In genomic region chr5:92442914-92443313, GRCm38 (mm10) we compare ENCODE assay signal across 21 mouse cellular contexts. TPM values are rescaled to one million over a fixed set of nuclear protein-coding genes. Genes with fewer than 3 reads are reported as not detected.
DNase-seq lines count a peak whose midpoint lies in the region; ATAC-seq lines count a peak whose summit lies in the region.
"Had no signal": no experiment of that assay in that cellular context is flagged by ENCODE, and none has a peak within 500 bp of the region (broad histone marks: within the 10 kb centered on the region; RNA-seq: fewer than 3 reads in every experiment).

No protein-coding gene starts in this region.

- peaks cover 12% of the 10 kb centered on the region for H3K4me1 ChIP-seq in heart, embryonic 11.5 days (ENCODE audit: control insufficient read depth, insufficient read depth, low read length)
- peaks cover 25% of the 10 kb centered on the region for H3K4me1 ChIP-seq in heart, embryonic 12.5 days (replicated peaks)
- peaks cover 12% of the 10 kb centered on the region for H3K4me1 ChIP-seq in heart, embryonic 16.5 days (ENCODE audit: control insufficient read depth, insufficient read depth, low read length)
- peaks cover 35% of the 10 kb centered on the region for H3K4me1 ChIP-seq in liver, embryonic 13.5 days (replicated peaks)
- no peaks in the 10 kb centered on the region for H3K4me1 ChIP-seq in kidney, embryonic 15.5 days
- H3K4me1 ChIP-seq: forebrain, embryonic 10.5 days; hindbrain, embryonic 12.5 days; limb, embryonic 13.5 days; neural tube, embryonic 15.5 days had no signal

- no peaks in the 10 kb centered on the region for H3K9me3 ChIP-seq in heart, embryonic 11.5 days (replicated peaks; ENCODE audit: control insufficient read depth, low read length)
- no peaks in the 10 kb centered on the region for H3K9me3 ChIP-seq in heart, embryonic 12.5 days (replicated peaks)
- H3K9me3 ChIP-seq in heart, embryonic 16.5 days (replicated peaks; ENCODE audit: control insufficient read depth, low read length), result no peaks in the 10 kb centered on the region
- no peaks in the 10 kb centered on the region for H3K9me3 ChIP-seq in liver, embryonic 13.5 days (replicated peaks)
- H3K9me3 ChIP-seq in kidney, embryonic 15.5 days (replicated peaks), result no peaks in the 10 kb centered on the region
- H3K9me3 ChIP-seq: forebrain, embryonic 10.5 days; hindbrain, embryonic 12.5 days; limb, embryonic 13.5 days; neural tube, embryonic 15.5 days had no signal

- H3K27ac ChIP-seq in heart, embryonic 11.5 days (ENCODE audit: low read depth, low read length), result peak overlapping the region; percentile 70
- H3K27ac ChIP-seq in heart, embryonic 12.5 days (ENCODE audit: poor library complexity, severe bottlenecking), result peak overlapping the region; percentile 79
- H3K27ac ChIP-seq in heart, embryonic 16.5 days (ENCODE audit: low read length), result peak overlapping the region; percentile 81
- H3K27ac ChIP-seq in liver, embryonic 13.5 days, result peak overlapping the region; percentile 16; the same call in 1 of the 2 replicates
- H3K27ac ChIP-seq in kidney, embryonic 15.5 days, result no peak overlapping the region
- H3K27ac ChIP-seq: forebrain, embryonic 10.5 days; hindbrain, embryonic 12.5 days; kidney, postnatal 0 days; limb, embryonic 13.5 days; neural tube, embryonic 15.5 days had no signal

- ATAC-seq in heart, embryonic 11.5 days (replicated peaks; ENCODE audit: insufficient number of reproducible peaks, low FRiP score, low TSS enrichment), result 0 out of 2 replicates have a peak, but pooled peaks have one; percentile 55
- ATAC-seq in heart, embryonic 12.5 days (ENCODE audit: insufficient number of reproducible peaks, low FRiP score), result 0 out of 2 replicates have a peak, but pooled peaks have one; percentile 56
- peak; percentile 79 for ATAC-seq in heart, embryonic 16.5 days (replicated peaks; ENCODE audit: extremely low read depth, insufficient read depth, low FRiP score)
- ATAC-seq in liver, embryonic 13.5 days (ENCODE audit: low read depth), result peak; percentile 37; the same call in 1 of the 2 replicates
- no peak for ATAC-seq in kidney, embryonic 15.5 days (replicated peaks; ENCODE audit: low FRiP score)
- ATAC-seq: forebrain, postnatal 0 days; midbrain, embryonic 16.5 days had no signal

- peaks cover 5% of the 10 kb centered on the region for H3K36me3 ChIP-seq in heart, embryonic 11.5 days (ENCODE audit: control insufficient read depth, insufficient read depth, low read length)
- peaks cover 33% of the 10 kb centered on the region for H3K36me3 ChIP-seq in heart, embryonic 12.5 days
- H3K36me3 ChIP-seq in heart, embryonic 16.5 days (ENCODE audit: control insufficient read depth, insufficient read depth), result peaks cover 23% of the 10 kb centered on the region
- peaks cover 7% of the 10 kb centered on the region for H3K36me3 ChIP-seq in liver, embryonic 13.5 days
- peaks cover 28% of the 10 kb centered on the region for H3K36me3 ChIP-seq in kidney, embryonic 15.5 days

- H3K9ac ChIP-seq in heart, embryonic 11.5 days (ENCODE audit: low read depth, low read length), result peak overlapping the region; percentile 24; the same call in 1 of the 2 replicates
- 0 out of 2 replicates have a peak overlapping the region, but pooled peaks have one; percentile 47 for H3K9ac ChIP-seq in heart, embryonic 12.5 days
- H3K9ac ChIP-seq in heart, embryonic 16.5 days (ENCODE audit: low read length), result 0 out of 2 replicates have a peak overlapping the region, but pooled peaks have one; percentile 9
- H3K9ac ChIP-seq in liver, embryonic 13.5 days, result no peak overlapping the region
- no peak overlapping the region for H3K9ac ChIP-seq in kidney, embryonic 15.5 days
- H3K9ac ChIP-seq: forebrain, postnatal 0 days; hindbrain, embryonic 12.5 days; limb, embryonic 13.5 days; neural tube, embryonic 15.5 days had no signal

- no peak for DNase-seq in heart, adult 8-10 months (ENCODE audit: low spot score)
- DNase-seq in liver, embryonic 13.5 days, result no peak
- no peak for DNase-seq in MN1 (ENCODE audit: low spot score)
- DNase-seq: adrenal gland, postnatal 36 days; cerebellum, adult 18-20 months; forebrain, postnatal 0 days; layer of hippocampus, postnatal 36 days; lung, postnatal 10 days; spleen, adult 18-20 months; thymus, postnatal 25 days had no signal

- 21% methylated on average over 7 of the region's 7 CpGs for WGBS in heart, embryonic 11.5 days (ENCODE audit: insufficient replicate concordance)
- 13% methylated on average over 7 of the region's 7 CpGs for whole genome bisulfite sequencing in heart, embryonic 12.5 days
- WGBS in heart, embryonic 16.5 days, result 23% methylated on average over 7 of the region's 7 CpGs
- 25% methylated on average over 7 of the region's 7 CpGs for WGBS in liver, embryonic 13.5 days (ENCODE audit: insufficient replicate concordance)
- WGBS in kidney, embryonic 15.5 days, result 81% methylated on average over 7 of the region's 7 CpGs

- no peaks in the 10 kb centered on the region for H3K27me3 ChIP-seq in heart, embryonic 11.5 days (ENCODE audit: control insufficient read depth, insufficient read depth, low read length)
- no peaks in the 10 kb centered on the region for H3K27me3 ChIP-seq in heart, embryonic 12.5 days (replicated peaks)
- no peaks in the 10 kb centered on the region for H3K27me3 ChIP-seq in heart, embryonic 16.5 days (ENCODE audit: control insufficient read depth, insufficient read depth, low read length)
- no peaks in the 10 kb centered on the region for H3K27me3 ChIP-seq in liver, embryonic 13.5 days
- H3K27me3 ChIP-seq in kidney, embryonic 15.5 days, result no peaks in the 10 kb centered on the region
- H3K27me3 ChIP-seq: CH12.LX; hindbrain, embryonic 12.5 days; limb, embryonic 13.5 days; neural tube, embryonic 15.5 days had no signal

- H3K4me3 ChIP-seq in heart, embryonic 11.5 days (ENCODE audit: low read depth, low read length), result no peak overlapping the region
- H3K4me3 ChIP-seq in heart, embryonic 12.5 days, result no peak overlapping the region
- H3K4me3 ChIP-seq in heart, embryonic 16.5 days (ENCODE audit: low read length), result peak overlapping the region; percentile 13; the same call in 1 of the 2 replicates
- no peak overlapping the region for H3K4me3 ChIP-seq in liver, embryonic 13.5 days (replicated peaks)
- no peak overlapping the region for H3K4me3 ChIP-seq in kidney, embryonic 15.5 days (replicated peaks)
- H3K4me3 ChIP-seq: forebrain, embryonic 10.5 days; hindbrain, embryonic 12.5 days; limb, embryonic 13.5 days; neural tube, embryonic 15.5 days had no signal

- no peak overlapping the region for H3K4me2 ChIP-seq in heart, embryonic 11.5 days
- H3K4me2 ChIP-seq in heart, embryonic 12.5 days, result peak overlapping the region; percentile 30; the same call in 1 of the 2 replicates
- peak overlapping the region; percentile 38; the same call in 1 of the 2 replicates for H3K4me2 ChIP-seq in heart, embryonic 16.5 days (ENCODE audit: low read depth, low read length)
- H3K4me2 ChIP-seq in liver, embryonic 13.5 days, result no peak overlapping the region
- no peak overlapping the region for H3K4me2 ChIP-seq in kidney, embryonic 15.5 days
- H3K4me2 ChIP-seq: hindbrain, embryonic 12.5 days; limb, embryonic 13.5 days; neural tube, embryonic 15.5 days had no signal

RNA-seq across cellular contexts. Expression of gene Nup54, which starts 7.9 kb away (rescaled TPM):
- polyA plus RNA-seq in heart, embryonic 11.5 days (2014; fragmentation: Nextera tagmentation; extraction: Ambion mirVana), result 45.7 and 50.7 TPM in 2 replicates
- 10 to 100 TPM; 12.1 to 18.4 (median 16.2) TPM for total RNA-seq in heart, adult 8-10 months (2022)
- 42.6 and 44.6 TPM in 2 replicates for polyA plus RNA-seq in heart, embryonic 12.5 days (2016; fragmentation: Nextera tagmentation; extraction: Ambion mirVana)
- 37.2 and 38.8 TPM in 2 replicates for polyA plus RNA-seq in heart, embryonic 16.5 days (2015; fragmentation: Nextera tagmentation; extraction: Ambion mirVana)
- 39.6 and 45.0 TPM in 2 replicates for polyA plus RNA-seq in liver, embryonic 13.5 days (2015; fragmentation: Nextera tagmentation; extraction: Ambion mirVana)
- polyA plus RNA-seq in kidney, embryonic 15.5 days (2015; fragmentation: Nextera tagmentation; extraction: Ambion mirVana), result 54.1 and 55.1 TPM in 2 replicates

Comparison
In these comparisons a context has a peak if more than half of its experiments do, and no peak if none do; other contexts are left out.
1. H3K4me2 ChIP-seq: peak in heart, embryonic 12.5 days (single experiment) and heart, embryonic 16.5 days (single experiment); none in heart, embryonic 11.5 days (single experiment), liver, embryonic 13.5 days (single experiment) and kidney, embryonic 15.5 days (single experiment).
2. H3K9ac ChIP-seq: peak in heart, embryonic 11.5 days (single experiment), heart, embryonic 12.5 days (single experiment) and heart, embryonic 16.5 days (single experiment); none in liver, embryonic 13.5 days (single experiment) and kidney, embryonic 15.5 days (single experiment).